Mouse (Mus musculus) myocyte (in vitro differentiated cells): ENCODE measurements around the gene Nap1l4.

Source experiments
- CEBPB ChIP-seq: IDR thresholded peaks from 2 replicates; pipeline ENCODE4 v1.6.1; 2011; ENCODE audit warnings: mild to moderate bottlenecking, moderate library complexity; ENCODE audit not compliant: poor library complexity, insufficient read depth, severe bottlenecking
- E2F4 ChIP-seq: IDR thresholded peaks from one replicate; pipeline ENCODE4 v1.6.1; 2011; ENCODE audit warnings: mild to moderate bottlenecking, control low read depth, moderate library complexity; ENCODE audit not compliant: insufficient read depth
- MAX ChIP-seq: IDR thresholded peaks from one replicate; pipeline ENCODE4 v1.6.1; 2011; ENCODE audit warnings: low read depth, mild to moderate bottlenecking, control low read depth
- POLR2A ChIP-seq: IDR thresholded peaks from one replicate; pipeline ENCODE4 v1.6.1; 2011; ENCODE audit warnings: low read depth, mild to moderate bottlenecking, control low read depth, moderate library complexity; ENCODE audit not compliant: insufficient read length
- POLR2AphosphoS2 ChIP-seq: IDR thresholded peaks from one replicate; pipeline ENCODE4 v1.6.1; 2011; ENCODE audit warnings: low read depth, control low read depth; ENCODE audit not compliant: insufficient read length
- REST ChIP-seq: IDR thresholded peaks from one replicate; pipeline ENCODE4 v1.6.1; 2011; ENCODE audit warnings: mild to moderate bottlenecking, control low read depth, moderate library complexity; ENCODE audit not compliant: insufficient read depth, insufficient read length
- SRF ChIP-seq: IDR thresholded peaks from one replicate; pipeline ENCODE4 v1.6.1; 2011; ENCODE audit warnings: low read depth; ENCODE audit not compliant: control insufficient read depth, insufficient read length
- TCF12 ChIP-seq: IDR thresholded peaks from one replicate; pipeline ENCODE4 v1.6.1; 2011; ENCODE audit warnings: mild to moderate bottlenecking, control low read depth; ENCODE audit not compliant: poor library complexity, insufficient read depth, severe bottlenecking
- TCF3 ChIP-seq: IDR thresholded peaks from one replicate; pipeline ENCODE4 v1.6.1; 2011; ENCODE audit warnings: low read depth, control low read depth; ENCODE audit not compliant: insufficient read length
- USF1 ChIP-seq: IDR thresholded peaks from one replicate; pipeline ENCODE4 v1.6.1; 2011; ENCODE audit warnings: low read depth, mild to moderate bottlenecking, control low read depth, moderate library complexity

DNA sequence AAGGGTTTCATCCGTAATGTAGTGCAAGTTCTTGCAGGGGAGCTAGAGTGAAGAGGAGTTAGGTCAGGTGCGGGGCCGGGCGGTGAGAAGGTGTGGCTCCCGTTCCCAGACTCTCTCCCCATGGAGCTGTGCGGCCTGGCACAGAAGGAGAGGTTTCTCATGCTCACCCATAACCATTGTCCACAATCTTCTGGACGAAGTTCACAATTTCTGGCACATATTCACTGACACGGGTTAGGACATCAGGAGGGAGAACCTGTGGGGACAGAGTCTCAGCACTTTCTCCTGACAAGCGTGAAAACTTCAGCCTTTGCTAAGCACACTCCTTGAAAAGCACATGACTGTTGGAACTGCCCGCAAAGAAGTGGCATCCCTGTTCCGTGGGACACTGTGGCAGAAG lies 26.8 kb upstream of the Nap1l4 start:
- no peak for TF ChIP-seq POLR2A
- no peak for TF ChIP-seq POLR2AphosphoS2
- no peak for TF ChIP-seq E2F4
- no peak for TF ChIP-seq USF1
- TF ChIP-seq MAX: no peak
- TF ChIP-seq TCF12: no peak
- no peak for TF ChIP-seq SRF
- no peak for TF ChIP-seq REST
- no peak for TF ChIP-seq CEBPB
- no peak for TF ChIP-seq TCF3
